In genomic region chr16:7279544-7279943, GRCm38 (mm10) we compare ENCODE assay signal across 9 mouse cellular contexts.
DNase-seq lines count a peak whose midpoint lies in the region; ATAC-seq and TF ChIP-seq lines count a peak whose summit lies in the region.
"Had no signal": no experiment of that assay in that cellular context is flagged by ENCODE, and none has a peak within 500 bp of the region (broad histone marks: within the 10 kb centered on the region; RNA-seq: fewer than 3 reads in every experiment).

No protein-coding gene starts in this region.

- H3K27ac ChIP-seq in layer of hippocampus, adult 2 months = peak overlapping the region; percentile 60
- peak overlapping the region; percentile 5; the same call in 1 of the 2 replicates for H3K27ac ChIP-seq in limb, embryonic 15.5 days
- H3K27ac ChIP-seq in stomach, postnatal 0 days (replicated peaks) = no peak overlapping the region

- no peak overlapping the region for H3K4me3 ChIP-seq in layer of hippocampus, adult 2 months
- H3K4me3 ChIP-seq in limb, embryonic 15.5 days = no peak overlapping the region
- H3K4me3 ChIP-seq in stomach, postnatal 0 days (ENCODE audit: low read depth, low read length) = no peak overlapping the region

- H3K4me1 ChIP-seq in limb, embryonic 15.5 days = no peaks in the 10 kb centered on the region
- no peaks in the 10 kb centered on the region for H3K4me1 ChIP-seq in stomach, postnatal 0 days (replicated peaks; ENCODE audit: control insufficient read depth, insufficient read depth)

- ATAC-seq in limb, embryonic 15.5 days (ENCODE audit: insufficient number of reproducible peaks, low FRiP score, low TSS enrichment, low read depth) = 0 out of 2 replicates have a peak, but pooled peaks have one; percentile 58
- ATAC-seq in stomach, postnatal 0 days (ENCODE audit: low FRiP score, low TSS enrichment) = no peak

- H3K27me3 ChIP-seq in limb, embryonic 15.5 days = no peaks in the 10 kb centered on the region
- no peaks in the 10 kb centered on the region for H3K27me3 ChIP-seq in stomach, postnatal 0 days (ENCODE audit: control insufficient read depth, insufficient read depth, low read length)

- no peak for TF ChIP-seq EP300 in stomach, postnatal 0 days (optimal IDR thresholded peaks at IDR 0.05)

- 46% methylated on average over 5 of the region's 5 CpGs for WGBS in limb, embryonic 15.5 days
- 64% methylated on average over 5 of the region's 5 CpGs for WGBS in stomach, postnatal 0 days

- no peaks in the 10 kb centered on the region for H3K36me3 ChIP-seq in limb, embryonic 15.5 days
- H3K36me3 ChIP-seq in stomach, postnatal 0 days (ENCODE audit: control insufficient read depth, insufficient read depth, low read length) = no peaks in the 10 kb centered on the region

- DNase-seq in layer of hippocampus, adult 2 months (ENCODE audit: low spot score in 2 of 2) = peak; percentile 24 to 28
- no peak for DNase-seq in layer of hippocampus, postnatal 25 days (ENCODE audit: extremely low spot score in 1 of 2, low spot score in 1 of 2)
- DNase-seq in cerebellum, adult 9-11 months = peak; percentile 28
- DNase-seq in heart, adult 9 months (ENCODE audit: low spot score in 2 of 2) = peak; percentile 53 to 54
- DNase-seq in stomach, postnatal 0 days (ENCODE audit: low spot score) = no peak
- DNase-seq in adrenal gland, adult 2 months = no peak
- no peak for DNase-seq in B cell, adult 2 months
- DNase-seq: spleen, adult 18-20 months had no signal

- TF ChIP-seq CTCF in layer of hippocampus, adult 2 months (conservative IDR thresholded peaks at IDR 0.05) = no peak
- no peak for TF ChIP-seq CTCF in stomach, postnatal 0 days (IDR thresholded peaks at IDR 0.05; ENCODE audit: low read depth)

- no peaks in the 10 kb centered on the region for H3K9me3 ChIP-seq in limb, embryonic 15.5 days
- no peaks in the 10 kb centered on the region for H3K9me3 ChIP-seq in stomach, postnatal 0 days (ENCODE audit: control insufficient read depth, low read length)

- no peak overlapping the region for H3K4me2 ChIP-seq in limb, embryonic 15.5 days
- H3K4me2 ChIP-seq in stomach, postnatal 0 days (replicated peaks; ENCODE audit: low read depth) = no peak overlapping the region

- H3K9ac ChIP-seq in limb, embryonic 15.5 days = no peak overlapping the region
- H3K9ac ChIP-seq in stomach, postnatal 0 days (ENCODE audit: low read length) = no peak overlapping the region

Comparison
In these comparisons a context has a peak if more than half of its experiments do, and no peak if none do; other contexts are left out.
1. DNase-seq: peak in layer of hippocampus, adult 2 months (2 of 2), cerebellum, adult 9-11 months (single experiment) and heart, adult 9 months (2 of 2); none in layer of hippocampus, postnatal 25 days (0 of 2), stomach, postnatal 0 days (single experiment), adrenal gland, adult 2 months (single experiment) and B cell, adult 2 months (0 of 2).